In genomic region chr2:19658661-19659384, GRCm38 (mm10) we compare ENCODE assay signal across 8 mouse cellular contexts. TPM values are rescaled to one million over a fixed set of nuclear protein-coding genes. Genes with fewer than 3 reads are reported as not detected.
DNase-seq lines count a peak whose midpoint lies in the region; ATAC-seq lines count a peak whose summit lies in the region.

No protein-coding gene starts in this region.

- H3K9me3 ChIP-seq in forebrain, embryonic 12.5 days, result no peaks in the 10 kb centered on the region
- no peaks in the 10 kb centered on the region for H3K9me3 ChIP-seq in hindbrain, embryonic 11.5 days (ENCODE audit: control insufficient read depth, low read length)

- H3K36me3 ChIP-seq in forebrain, embryonic 12.5 days (replicated peaks), result no peaks in the 10 kb centered on the region
- H3K36me3 ChIP-seq in hindbrain, embryonic 11.5 days (ENCODE audit: control insufficient read depth, insufficient read depth, low read length), result no peaks in the 10 kb centered on the region

- WGBS in forebrain, embryonic 12.5 days, result 2% methylated on average over 46 of the region's 49 CpGs
- 3% methylated on average over 49 of the region's 49 CpGs for WGBS in hindbrain, embryonic 11.5 days

- DNase-seq in hindbrain, embryonic 11.5 days (ENCODE audit: low spot score), result peak; percentile 49
- DNase-seq in left cerebral cortex, adult 8-10 months (ENCODE audit: low spot score in 2 of 2), result peak; percentile 26 to 34
- peak; percentile 29 to 57 for DNase-seq in right cerebral cortex, postnatal 10 days (ENCODE audit: low spot score in 2 of 2)
- peak; percentile 24 for DNase-seq in urinary bladder, postnatal 14 days (ENCODE audit: low spot score)

- H3K4me3 ChIP-seq in forebrain, embryonic 12.5 days (replicated peaks), result peak overlapping the region; percentile 77
- H3K4me3 ChIP-seq in hindbrain, embryonic 11.5 days (ENCODE audit: low read depth, low read length), result peak overlapping the region; percentile 76

- H3K9ac ChIP-seq in forebrain, embryonic 12.5 days, result peak overlapping the region; percentile 78
- H3K9ac ChIP-seq in hindbrain, embryonic 11.5 days (ENCODE audit: low read depth, low read length), result peak overlapping the region; percentile 70

- peak; percentile 8 for ATAC-seq in CD4-positive, CD25-positive, alpha-beta regulatory T cell, adult 4 months
- peak; percentile 5 for ATAC-seq in activated CD4-positive, CD25-positive, alpha-beta regulatory T cell, adult 4 months
- no peak; the same call in 1 of the 2 replicates for ATAC-seq in forebrain, embryonic 12.5 days (ENCODE audit: low FRiP score)
- ATAC-seq in hindbrain, embryonic 11.5 days (ENCODE audit: low FRiP score), result no peak
- ATAC-seq in megakaryocyte, adult 5-6 weeks (ENCODE audit: poor library complexity, severe bottlenecking), result peak; percentile 18

- H3K27ac ChIP-seq in forebrain, embryonic 12.5 days, result no peak overlapping the region
- H3K27ac ChIP-seq in hindbrain, embryonic 11.5 days (ENCODE audit: low read depth, low read length), result no peak overlapping the region

- peaks cover 16% of the 10 kb centered on the region for H3K4me1 ChIP-seq in forebrain, embryonic 12.5 days
- H3K4me1 ChIP-seq in hindbrain, embryonic 11.5 days (replicated peaks; ENCODE audit: control insufficient read depth, insufficient read depth, low read length), result no peaks in the 10 kb centered on the region

- H3K27me3 ChIP-seq in forebrain, embryonic 12.5 days, result peaks cover 24% of the 10 kb centered on the region
- peaks cover 16% of the 10 kb centered on the region; the same call in 1 of the 2 replicates for H3K27me3 ChIP-seq in hindbrain, embryonic 11.5 days (ENCODE audit: control insufficient read depth, insufficient read depth, low read length)

- peak overlapping the region; percentile 80 for H3K4me2 ChIP-seq in forebrain, embryonic 12.5 days
- peak overlapping the region; percentile 85 for H3K4me2 ChIP-seq in hindbrain, embryonic 11.5 days (replicated peaks; ENCODE audit: low read depth, low read length)

RNA-seq across cellular contexts. Expression of gene Otud1, which starts 1.3 kb away (rescaled TPM):
- polyA plus RNA-seq in CD4-positive, CD25-positive, alpha-beta regulatory T cell, adult 4 months (2017; shearing (Covaris generic)), result 1 to 10 TPM; 1.0 to 2.2 TPM
- under 1 TPM; 0.48 to 0.89 TPM for polyA plus RNA-seq in activated CD4-positive, CD25-positive, alpha-beta regulatory T cell, adult 4 months (2017; shearing (Covaris generic))
- polyA plus RNA-seq in forebrain, embryonic 12.5 days (2016; fragmentation: Nextera tagmentation; extraction: Ambion mirVana), result 1.2 and 1.3 TPM in 2 replicates
- polyA plus RNA-seq in hindbrain, embryonic 11.5 days (2014; fragmentation: Nextera tagmentation; extraction: Ambion mirVana), result 1.3 and 1.4 TPM in 2 replicates
- 10 to 100 TPM; 16.2 to 21.9 (median 20.7) TPM for total RNA-seq in left cerebral cortex, adult 8-10 months (2022)
- 5.3 and 6.6 TPM in 2 replicates for total RNA-seq in megakaryocyte, adult 5-6 weeks (2015)
- 6.0 and 6.4 TPM in 2 replicates for total RNA-seq in megakaryocyte, adult 5-6 weeks (2017)

Comparison
In these comparisons a context has a peak if more than half of its experiments do, and no peak if none do; other contexts are left out.
1. ATAC-seq: peak in CD4-positive, CD25-positive, alpha-beta regulatory T cell, adult 4 months (single experiment), activated CD4-positive, CD25-positive, alpha-beta regulatory T cell, adult 4 months (single experiment) and megakaryocyte, adult 5-6 weeks (single experiment); none in forebrain, embryonic 12.5 days (single experiment) and hindbrain, embryonic 11.5 days (single experiment).
2. Peak in every context shown above with its lines, with median percentiles within 50 percentile points of each other: DNase-seq.